In genomic region chr3:104781471-104781903, GRCm38 (mm10) we compare ENCODE assay signal across 8 mouse cellular contexts. TPM values are rescaled to one million over a fixed set of nuclear protein-coding genes. Genes with fewer than 3 reads are reported as not detected.
DNase-seq lines count a peak whose midpoint lies in the region; ATAC-seq lines count a peak whose summit lies in the region.

Fam19a3 (minus strand) TSS chr3:104781840.

- H3K9me3 ChIP-seq in embryonic facial prominence, embryonic 12.5 days: no peaks in the 10 kb centered on the region
- no peaks in the 10 kb centered on the region for H3K9me3 ChIP-seq in heart, embryonic 16.5 days (replicated peaks; ENCODE audit: control insufficient read depth, low read length)
- H3K9me3 ChIP-seq in midbrain, embryonic 13.5 days: no peaks in the 10 kb centered on the region

- no peak within 1 kb of the TSS for H3K27ac ChIP-seq in embryonic facial prominence, embryonic 12.5 days
- H3K27ac ChIP-seq in heart, embryonic 16.5 days (ENCODE audit: low read length): peak within 1 kb of the TSS; percentile 90
- H3K27ac ChIP-seq in midbrain, embryonic 13.5 days: no peak within 1 kb of the TSS

- WGBS in embryonic facial prominence, embryonic 12.5 days: 0% methylated on average over 26 of the region's 26 CpGs
- WGBS in heart, embryonic 16.5 days: under 1% methylated on average over 26 of the region's 26 CpGs
- 2% methylated on average over 26 of the region's 26 CpGs for WGBS in midbrain, embryonic 13.5 days

- peak within 1 kb of the TSS; percentile 36 for H3K9ac ChIP-seq in embryonic facial prominence, embryonic 12.5 days
- H3K9ac ChIP-seq in heart, embryonic 16.5 days (ENCODE audit: low read length): peak within 1 kb of the TSS; percentile 72
- peak within 1 kb of the TSS; percentile 61 for H3K9ac ChIP-seq in midbrain, embryonic 13.5 days (replicated peaks)

- no peaks in the 10 kb centered on the region for H3K36me3 ChIP-seq in embryonic facial prominence, embryonic 12.5 days
- H3K36me3 ChIP-seq in heart, embryonic 16.5 days (ENCODE audit: control insufficient read depth, insufficient read depth): no peaks in the 10 kb centered on the region
- no peaks in the 10 kb centered on the region for H3K36me3 ChIP-seq in midbrain, embryonic 13.5 days

- peak within 1 kb of the TSS; percentile 95 for H3K4me2 ChIP-seq in embryonic facial prominence, embryonic 12.5 days (replicated peaks)
- peak within 1 kb of the TSS; percentile 95 for H3K4me2 ChIP-seq in heart, embryonic 16.5 days (ENCODE audit: low read depth, low read length)
- H3K4me2 ChIP-seq in midbrain, embryonic 13.5 days (replicated peaks): peak within 1 kb of the TSS; percentile 77

- H3K27me3 ChIP-seq in embryonic facial prominence, embryonic 12.5 days: peaks cover 94% of the 10 kb centered on the region
- H3K27me3 ChIP-seq in heart, embryonic 16.5 days (ENCODE audit: control insufficient read depth, insufficient read depth, low read length): peaks cover 20% of the 10 kb centered on the region
- peaks cover 100% of the 10 kb centered on the region for H3K27me3 ChIP-seq in midbrain, embryonic 13.5 days

- no peak for ATAC-seq in embryonic facial prominence, embryonic 12.5 days (ENCODE audit: insufficient number of reproducible peaks, insufficient read depth, low FRiP score, low TSS enrichment)
- ATAC-seq in heart, embryonic 16.5 days (replicated peaks; ENCODE audit: extremely low read depth, insufficient read depth, low FRiP score): peak; percentile 61
- ATAC-seq in midbrain, embryonic 13.5 days: peak; percentile 15

- H3K4me1 ChIP-seq in embryonic facial prominence, embryonic 12.5 days: peaks cover 14% of the 10 kb centered on the region
- H3K4me1 ChIP-seq in heart, embryonic 16.5 days (ENCODE audit: control insufficient read depth, insufficient read depth, low read length): peaks cover 18% of the 10 kb centered on the region
- peaks cover 20% of the 10 kb centered on the region for H3K4me1 ChIP-seq in midbrain, embryonic 13.5 days (replicated peaks)

- peak within 1 kb of the TSS; percentile 47 for H3K4me3 ChIP-seq in embryonic facial prominence, embryonic 12.5 days
- peak within 1 kb of the TSS; percentile 69 for H3K4me3 ChIP-seq in heart, embryonic 16.5 days (ENCODE audit: low read length)
- H3K4me3 ChIP-seq in midbrain, embryonic 13.5 days (replicated peaks): peak within 1 kb of the TSS; percentile 46

- DNase-seq in cerebellum, postnatal 25 days: peak; percentile 15 to 42
- DNase-seq in cerebellum, adult 9-10 months: no peak
- DNase-seq in kidney, postnatal 4 days: peak; percentile 44 to 56
- no peak for DNase-seq in urinary bladder, postnatal 36 days (ENCODE audit: low spot score in 2 of 2)
- DNase-seq in cerebellum, adult 9-11 months: no peak

RNA-seq across cellular contexts. Expression of gene Fam19a3, which starts in this region (rescaled TPM):
- 0.08 and 0.18 TPM in 2 replicates for polyA plus RNA-seq in embryonic facial prominence, embryonic 12.5 days (2016; fragmentation: Nextera tagmentation; extraction: Ambion mirVana)
- 0.99 and 1.8 TPM in 2 replicates for polyA plus RNA-seq in heart, embryonic 16.5 days (2015; fragmentation: Nextera tagmentation; extraction: Ambion mirVana)
- polyA plus RNA-seq in midbrain, embryonic 13.5 days (2015; fragmentation: Nextera tagmentation; extraction: Ambion mirVana): not detected in 2 replicates

Comparison
In these comparisons a context has a peak if more than half of its experiments do, and no peak if none do; other contexts are left out.
1. DNase-seq: peak in cerebellum, postnatal 25 days (2 of 2) and kidney, postnatal 4 days (2 of 2); none in cerebellum, adult 9-10 months (single experiment), urinary bladder, postnatal 36 days (0 of 2) and cerebellum, adult 9-11 months (single experiment).
2. Peak in ATAC-seq, H3K4me3 ChIP-seq, H3K9ac ChIP-seq and H3K4me2 ChIP-seq in midbrain, embryonic 13.5 days; RNA of the gene not detected or under 1 TPM.
3. Peak in every context shown above with its lines, with median percentiles within 50 percentile points of each other: H3K4me2 ChIP-seq, H3K4me3 ChIP-seq and H3K9ac ChIP-seq.